Mouse (Mus musculus): ENCODE data around the gene Zfhx3.

DNA sequence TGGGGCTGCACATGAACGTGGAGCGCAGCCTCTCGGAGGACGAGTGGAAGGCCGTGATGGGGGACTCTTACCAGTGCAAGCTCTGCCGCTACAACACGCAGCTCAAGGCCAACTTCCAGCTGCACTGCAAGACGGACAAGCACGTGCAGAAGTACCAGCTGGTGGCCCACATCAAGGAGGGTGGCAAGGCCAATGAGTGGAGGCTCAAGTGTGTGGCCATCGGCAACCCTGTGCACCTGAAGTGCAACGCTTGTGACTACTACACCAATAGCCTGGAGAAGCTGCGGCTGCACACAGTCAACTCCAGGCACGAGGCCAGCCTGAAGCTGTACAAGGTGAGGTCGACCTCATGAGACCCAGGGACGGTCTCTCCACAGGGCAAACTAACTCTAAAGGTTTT is 857.9 kb downstream of the Zfhx3 start:
- TF ChIP-seq POLR2A (IDR thresholded peaks at IDR 0.05; ENCODE audit: borderline replicate concordance, control insufficient read depth, low read depth, low read length): no peak
- no peak for TF ChIP-seq CTCF (IDR thresholded peaks at IDR 0.05; ENCODE audit: control insufficient read depth, insufficient read depth, low read length)
